Comparison of ENCODE assay signal across 22 mouse cellular contexts in genomic region chr2:128859861-128860260, GRCm38 (mm10). TPM values are rescaled to one million over a fixed set of nuclear protein-coding genes. Genes with fewer than 3 reads are reported as not detected.
DNase-seq lines count a peak whose midpoint lies in the region; ATAC-seq and TF ChIP-seq lines count a peak whose summit lies in the region.
"Had no signal": no experiment of that assay in that cellular context is flagged by ENCODE, and none has a peak within 500 bp of the region (broad histone marks: within the 10 kb centered on the region; RNA-seq: fewer than 3 reads in every experiment).

No protein-coding gene starts in this region.

- TF ChIP-seq EP300 in liver, postnatal 0 days (IDR thresholded peaks at IDR 0.05; ENCODE audit: low read depth): no peak

- ATAC-seq in forebrain, embryonic 16.5 days: peak; percentile 37
- no peak for ATAC-seq in forebrain, embryonic 13.5 days
- ATAC-seq in liver, postnatal 0 days: no peak
- ATAC-seq: activated CD4-positive, CD25-positive, alpha-beta regulatory T cell, adult 4 months had no signal

- DNase-seq in 3T3-L1 (ENCODE audit: low read depth, low spot score) (peak; percentile 13), NIH3T3 (ENCODE audit: low read depth) (peak; percentile 60)
- peak; percentile 33 for DNase-seq in lung, postnatal 10 days
- DNase-seq in thymus, postnatal 10 days (ENCODE audit: low spot score in 2 of 2): no peak
- DNase-seq in layer of hippocampus, postnatal 10 days (ENCODE audit: low spot score in 2 of 2): no peak
- no peak for DNase-seq in liver, postnatal 0 days
- DNase-seq: adrenal gland, postnatal 14 days; cerebellum, adult 11 months; heart, adult 2 months; heart, postnatal 4 days; kidney, adult 11 months; midbrain, embryonic 14.5 days; thymus, postnatal 25 days had no signal

- no peak overlapping the region for H3K27ac ChIP-seq in forebrain, embryonic 16.5 days (ENCODE audit: low read length)
- H3K27ac ChIP-seq in forebrain, embryonic 13.5 days: no peak overlapping the region
- H3K27ac ChIP-seq in liver, postnatal 0 days (ENCODE audit: low read depth): no peak overlapping the region
- H3K27ac ChIP-seq: heart, adult 2 months; heart, embryonic 15.5 days; hindbrain, embryonic 15.5 days; kidney, postnatal 0 days; liver, embryonic 14.5 days had no signal

- H3K9ac ChIP-seq in forebrain, embryonic 16.5 days (replicated peaks; ENCODE audit: low read depth, low read length): no peak overlapping the region
- no peak overlapping the region for H3K9ac ChIP-seq in forebrain, embryonic 13.5 days
- H3K9ac ChIP-seq in liver, postnatal 0 days (replicated peaks): no peak overlapping the region
- H3K9ac ChIP-seq: heart, embryonic 15.5 days; hindbrain, embryonic 15.5 days; liver, embryonic 14.5 days had no signal

- no peak for TF ChIP-seq CTCF in liver, postnatal 0 days (IDR thresholded peaks at IDR 0.05; ENCODE audit: low read depth)

- no peak overlapping the region for H3K4me3 ChIP-seq in forebrain, embryonic 16.5 days (replicated peaks; ENCODE audit: low read length)
- H3K4me3 ChIP-seq in forebrain, embryonic 13.5 days: no peak overlapping the region
- H3K4me3 ChIP-seq in liver, postnatal 0 days (ENCODE audit: low read depth, low read length): no peak overlapping the region
- H3K4me3 ChIP-seq: heart, adult 2 months; heart, embryonic 15.5 days; hindbrain, embryonic 15.5 days; myocyte had no signal

- peaks cover 7% of the 10 kb centered on the region for H3K4me1 ChIP-seq in forebrain, embryonic 16.5 days (replicated peaks; ENCODE audit: control insufficient read depth, insufficient read depth, low read length)
- H3K4me1 ChIP-seq in forebrain, embryonic 13.5 days: peaks cover 16% of the 10 kb centered on the region
- H3K4me1 ChIP-seq in liver, postnatal 0 days (ENCODE audit: insufficient read depth): peaks cover 6% of the 10 kb centered on the region; the same call in 1 of the 2 replicates

- H3K27me3 ChIP-seq in forebrain, embryonic 16.5 days (replicated peaks; ENCODE audit: control insufficient read depth, insufficient read depth, low read length): peaks cover 4% of the 10 kb centered on the region; the same call in 1 of the 2 replicates
- H3K27me3 ChIP-seq in forebrain, embryonic 13.5 days: peaks cover 12% of the 10 kb centered on the region
- peaks cover 9% of the 10 kb centered on the region for H3K27me3 ChIP-seq in liver, postnatal 0 days (ENCODE audit: insufficient read depth, low read length)

- H3K9me3 ChIP-seq in forebrain, embryonic 16.5 days (ENCODE audit: control insufficient read depth, low read length): no peaks in the 10 kb centered on the region
- H3K9me3 ChIP-seq in forebrain, embryonic 13.5 days (replicated peaks): no peaks in the 10 kb centered on the region
- no peaks in the 10 kb centered on the region; the same call in 1 of the 2 replicates for H3K9me3 ChIP-seq in liver, postnatal 0 days (ENCODE audit: low read length)
- H3K9me3 ChIP-seq: heart, embryonic 15.5 days; hindbrain, embryonic 15.5 days had no signal

- 20% methylated on average over 3 of the region's 3 CpGs for WGBS in forebrain, embryonic 16.5 days
- WGBS in forebrain, embryonic 13.5 days: 57% methylated on average over 3 of the region's 3 CpGs
- 75% methylated on average over 3 of the region's 3 CpGs for WGBS in liver, postnatal 0 days (ENCODE audit: insufficient replicate concordance)

- no peak overlapping the region for H3K4me2 ChIP-seq in forebrain, embryonic 16.5 days (ENCODE audit: low read length)
- no peak overlapping the region for H3K4me2 ChIP-seq in forebrain, embryonic 13.5 days
- no peak overlapping the region for H3K4me2 ChIP-seq in liver, postnatal 0 days (ENCODE audit: low read depth, low read length)
- H3K4me2 ChIP-seq: heart, embryonic 15.5 days; hindbrain, embryonic 15.5 days had no signal

- no peaks in the 10 kb centered on the region for H3K36me3 ChIP-seq in forebrain, embryonic 16.5 days (ENCODE audit: control insufficient read depth, insufficient read depth)
- H3K36me3 ChIP-seq in forebrain, embryonic 13.5 days (ENCODE audit: poor library complexity, severe bottlenecking): 0 out of 2 replicates have a peak, but pooled peaks cover under 1% of the 10 kb centered on the region
- no peaks in the 10 kb centered on the region for H3K36me3 ChIP-seq in liver, postnatal 0 days (replicated peaks; ENCODE audit: insufficient read depth, low read length)
- H3K36me3 ChIP-seq: heart, embryonic 15.5 days; hindbrain, embryonic 15.5 days had no signal

RNA-seq across cellular contexts. Expression of gene Fbln7, which starts 2.9 kb away (rescaled TPM):
- 1.7 and 2.4 TPM in 2 replicates for polyA plus RNA-seq in forebrain, embryonic 16.5 days (2015; fragmentation: Nextera tagmentation; extraction: Ambion mirVana)
- 1.4 and 1.8 TPM in 2 replicates for polyA plus RNA-seq in forebrain, embryonic 13.5 days (2015; fragmentation: Nextera tagmentation; extraction: Ambion mirVana)
- 1 to 10 TPM; 2.3 TPM for total RNA-seq in layer of hippocampus, postnatal 10 days (2021)
- 0.09 and 0.16 TPM in 2 replicates for polyA plus RNA-seq in liver, postnatal 0 days (2015; fragmentation: Nextera tagmentation; extraction: Ambion mirVana)
- total RNA-seq: megakaryocyte, adult 5-6 weeks had no signal
- polyA plus RNA-seq: activated CD4-positive, CD25-positive, alpha-beta regulatory T cell, adult 4 months had no signal

RNA-seq across cellular contexts. Expression of gene Tmem87b, which starts 41.9 kb away (rescaled TPM):
- 45.3 and 45.5 TPM in 2 replicates for polyA plus RNA-seq in forebrain, embryonic 16.5 days (2015; fragmentation: Nextera tagmentation; extraction: Ambion mirVana)
- polyA plus RNA-seq in forebrain, embryonic 13.5 days (2015; fragmentation: Nextera tagmentation; extraction: Ambion mirVana): 33.8 and 36.8 TPM in 2 replicates
- 10 to 100 TPM; 36.4 to 40.4 TPM for total RNA-seq in layer of hippocampus, postnatal 10 days (2021)
- polyA plus RNA-seq in liver, postnatal 0 days (2015; fragmentation: Nextera tagmentation; extraction: Ambion mirVana): 15.7 and 17.5 TPM in 2 replicates

Comparison
In these comparisons a context has a peak if more than half of its experiments do, and no peak if none do; other contexts are left out.
1. DNase-seq: peak in 3T3-L1 (single experiment), NIH3T3 (single experiment) and lung, postnatal 10 days (single experiment); none in thymus, postnatal 10 days (0 of 2), layer of hippocampus, postnatal 10 days (0 of 2) and liver, postnatal 0 days (single experiment).